Mouse (Mus musculus): Measurements from ENCODE around the gene Dock2.

The Dock2 gene

DNA sequence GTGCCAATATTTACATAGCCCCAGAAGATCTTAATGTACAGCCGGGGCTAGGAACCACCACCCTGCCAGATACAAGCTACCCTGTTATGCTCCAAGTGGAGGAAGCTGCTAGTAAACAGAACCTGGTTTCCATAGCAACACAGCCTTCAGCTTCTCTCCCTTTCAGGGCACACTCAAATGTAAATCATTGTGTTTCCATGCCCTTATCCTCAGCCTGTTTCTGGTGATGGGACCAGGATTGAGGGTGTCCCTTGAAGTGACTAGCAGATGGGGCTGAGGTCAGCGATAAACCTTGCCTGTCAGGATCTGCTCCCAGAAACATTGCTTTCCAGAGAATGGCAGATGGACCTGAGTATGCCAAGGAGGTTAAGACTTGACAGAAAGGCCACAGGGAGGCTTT is 427.6 kb downstream of the Dock2 start:
- DNase-seq (ENCODE audit: low read depth in 1 of 2, low spot score in 2 of 2): no peak

DNA sequence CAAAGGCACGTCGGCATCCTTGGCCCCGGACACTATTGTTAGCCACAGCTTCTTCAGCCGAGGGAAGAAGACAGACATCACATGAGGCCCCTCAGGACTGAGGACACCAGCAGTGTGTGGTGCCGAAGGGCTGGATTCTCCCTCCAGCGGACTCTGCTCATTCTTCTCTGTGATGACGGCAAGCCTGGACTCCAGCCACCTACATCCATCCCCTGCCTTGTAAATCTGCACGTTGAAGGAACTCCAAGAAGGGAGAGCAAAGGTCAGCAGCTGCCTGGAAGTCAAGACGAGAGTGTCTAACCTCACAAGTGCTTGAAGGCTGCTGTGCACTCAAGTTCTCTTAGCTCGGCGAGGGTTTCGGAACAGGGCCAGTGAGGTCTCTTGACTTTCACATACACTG is 428.3 kb downstream of the Dock2 start:
- no peak for DNase-seq (ENCODE audit: low read depth in 1 of 2, low spot score in 2 of 2)

DNA sequence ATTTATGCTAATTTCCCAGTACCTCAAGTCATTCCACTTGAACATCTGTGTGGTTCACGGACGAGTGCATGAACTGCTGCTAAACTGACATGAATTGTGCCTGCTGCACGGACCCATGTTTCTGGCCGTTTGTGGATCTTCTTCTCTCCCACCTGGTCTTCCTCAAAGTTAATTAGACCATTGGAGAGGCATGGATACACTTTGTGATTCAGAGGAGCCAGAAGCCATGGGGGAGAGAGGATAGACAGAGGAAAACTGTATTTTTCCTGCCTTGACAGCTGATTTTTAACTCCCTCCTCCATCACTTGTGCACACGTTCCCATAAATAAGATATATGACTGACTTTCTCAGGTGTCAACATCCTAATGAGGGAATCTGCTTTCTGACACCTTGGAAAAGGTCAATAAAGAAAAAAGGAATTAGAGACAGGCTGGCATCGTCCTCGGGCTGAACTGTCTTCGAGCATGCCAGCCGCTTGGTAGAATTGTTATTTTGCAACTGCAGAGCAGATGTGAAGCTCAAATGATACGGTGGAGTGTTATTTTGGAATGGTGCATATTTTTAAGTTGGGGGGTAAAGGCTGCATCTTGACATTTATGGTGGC is 434.1 kb downstream of the Dock2 start:
- no peak for DNase-seq (ENCODE audit: low read depth in 1 of 2, low spot score in 2 of 2)

DNA sequence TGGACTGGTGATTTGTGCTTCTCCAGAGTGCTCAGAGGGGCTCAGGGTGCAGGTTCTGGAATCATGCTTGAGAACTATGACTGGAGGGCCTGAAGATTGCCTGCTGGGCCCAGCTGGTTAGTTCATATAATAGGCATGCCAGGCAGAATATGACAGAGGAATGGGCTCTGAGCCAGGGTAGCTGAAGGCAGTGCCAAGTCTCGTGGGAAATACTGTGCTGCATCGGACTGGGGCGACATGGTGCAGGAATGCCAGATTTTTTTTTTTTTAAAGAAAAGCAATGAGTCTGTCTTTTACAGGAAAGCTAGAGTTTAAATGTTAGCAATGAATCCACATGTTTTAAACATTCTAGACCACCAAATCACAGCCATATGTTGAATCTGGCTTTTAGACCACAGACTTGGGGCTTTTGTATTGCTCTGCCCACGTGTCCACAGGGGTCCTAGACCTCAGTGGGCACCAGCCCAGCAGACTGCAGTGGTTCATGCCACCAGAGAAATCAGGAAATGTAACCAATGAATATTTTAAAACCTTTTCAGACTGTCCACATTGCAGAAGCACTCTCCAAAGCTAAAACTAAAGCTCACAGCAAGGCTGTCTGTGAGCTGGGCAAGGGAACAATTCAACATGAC is 435.3 kb downstream of the Dock2 start:
- DNase-seq (ENCODE audit: low read depth in 1 of 2, low spot score in 2 of 2): no peak

DNA sequence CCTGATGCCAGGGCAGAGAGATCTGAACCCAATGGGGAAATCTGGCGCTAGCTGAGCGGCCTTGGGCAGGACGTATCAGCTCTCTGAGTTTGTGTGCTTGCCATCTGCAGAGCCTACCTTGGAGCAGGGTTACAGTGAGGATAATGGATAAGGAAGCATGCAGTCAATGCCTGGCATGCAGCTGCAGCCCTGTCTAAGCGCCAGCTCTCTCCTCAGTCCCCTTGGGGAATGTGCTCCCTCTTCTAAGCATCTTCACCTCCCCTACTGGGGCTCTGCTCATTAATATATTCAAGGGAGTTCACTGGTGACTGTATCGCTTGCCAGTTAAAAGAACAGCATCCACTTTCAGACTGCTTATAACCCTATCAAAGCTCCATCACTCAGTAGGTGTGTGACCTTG is 439.4 kb downstream of the Dock2 start:
- no peak for DNase-seq (ENCODE audit: low read depth in 1 of 2, low spot score in 2 of 2)

DNA sequence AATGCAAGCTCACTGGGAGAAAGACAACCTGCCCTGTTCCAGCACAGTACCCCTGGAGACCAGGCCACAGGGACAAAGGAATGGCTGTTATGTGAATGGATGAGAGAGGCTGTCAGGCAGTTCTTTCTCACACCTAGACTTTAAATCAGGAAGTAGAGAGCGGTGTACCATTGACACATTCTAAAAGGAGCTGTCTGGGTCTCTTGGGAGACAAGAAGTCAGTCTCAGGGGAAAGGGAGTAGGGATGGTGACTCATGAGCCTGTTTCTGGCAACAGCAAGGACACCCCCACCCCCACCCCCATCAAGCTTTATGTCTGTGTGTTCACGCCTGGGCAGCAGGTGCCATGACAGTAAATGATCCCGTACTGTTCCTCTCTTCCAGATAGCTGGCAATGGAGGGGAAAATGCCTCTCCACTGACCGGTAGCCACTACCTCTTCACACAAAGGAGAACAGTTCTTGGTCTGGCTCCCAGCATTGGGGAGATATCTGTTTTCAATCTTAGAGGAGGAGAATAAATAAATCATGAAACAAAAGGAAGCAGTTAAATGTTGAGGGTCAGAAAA is 439.9 kb downstream of the Dock2 start:
- no peak for DNase-seq (ENCODE audit: low read depth in 1 of 2, low spot score in 2 of 2)

DNA sequence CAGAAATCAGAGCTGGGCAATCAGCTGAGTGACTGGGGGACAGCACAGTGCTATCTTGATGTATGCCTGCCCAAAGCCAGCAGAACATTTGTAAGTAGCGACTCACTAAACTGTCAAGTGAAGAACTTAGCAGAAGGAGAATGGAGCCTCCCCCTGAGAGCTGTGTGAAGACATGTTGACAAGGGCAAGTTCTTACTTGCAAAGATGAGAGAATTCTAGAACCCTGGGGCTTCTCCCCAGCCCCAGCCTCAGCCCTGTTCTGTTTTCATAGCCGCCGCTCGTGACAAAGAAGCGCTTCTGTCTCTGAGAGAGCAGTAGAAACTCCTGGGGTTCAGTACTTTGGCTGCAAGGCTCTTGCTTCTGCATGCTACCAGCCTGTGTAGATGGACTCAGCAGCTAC is 444.0 kb downstream of the Dock2 start:
- DNase-seq (ENCODE audit: low read depth in 1 of 2, low spot score in 2 of 2): no peak

DNA sequence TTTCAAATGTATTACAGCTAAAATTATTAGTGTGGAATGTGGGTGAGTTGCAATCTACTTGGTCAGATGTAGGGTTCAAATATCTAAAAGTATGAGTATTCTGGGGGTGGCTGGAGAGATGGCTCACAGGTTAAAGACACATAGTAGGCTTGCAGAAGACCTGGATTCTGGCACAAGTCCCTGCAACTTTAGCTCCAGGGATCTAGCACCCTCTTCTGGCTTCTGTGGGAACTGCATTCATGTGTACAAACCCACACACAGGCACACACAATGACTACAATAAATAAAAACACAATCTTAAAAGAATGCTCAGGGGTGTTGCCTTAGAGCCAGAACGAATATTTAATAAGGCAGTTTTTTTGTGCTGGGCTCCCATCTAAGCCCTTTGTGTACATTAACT is 445.8 kb downstream of the Dock2 start:
- no peak for DNase-seq (ENCODE audit: low read depth in 1 of 2, low spot score in 2 of 2)

DNA sequence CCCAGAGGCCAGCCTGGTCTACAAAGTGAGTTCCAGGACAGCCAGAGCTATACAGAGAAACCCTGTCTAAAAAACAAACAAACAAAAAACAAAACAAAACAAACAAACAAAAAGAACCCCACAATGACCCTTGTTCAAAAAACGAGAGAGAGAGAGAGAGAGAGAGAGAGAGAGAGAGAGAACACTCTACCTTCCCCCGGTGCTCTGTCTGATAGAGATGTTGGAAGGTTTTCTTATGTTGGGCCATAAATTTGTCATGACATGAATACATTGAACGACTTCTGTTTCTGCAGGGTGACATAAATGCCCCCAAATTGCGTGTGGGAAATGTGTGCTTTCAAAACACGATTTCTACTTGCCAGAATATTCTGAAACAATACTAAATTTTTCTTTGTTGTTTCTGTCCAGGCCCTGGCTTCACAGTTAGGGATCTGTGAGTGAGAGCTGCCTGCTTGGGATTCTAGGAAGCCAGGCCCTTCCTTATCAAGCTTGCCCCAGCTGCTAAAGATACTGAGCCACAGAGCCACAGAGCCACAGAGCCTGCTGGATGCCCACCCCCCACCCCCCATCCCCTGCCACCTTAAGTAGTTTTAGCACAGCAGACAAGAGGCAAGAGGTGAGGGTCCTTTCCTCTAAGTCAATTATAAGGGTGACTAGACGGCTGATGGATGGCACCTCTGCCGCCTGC is 451.2 kb downstream of the Dock2 start:
- DNase-seq (ENCODE audit: low read depth in 1 of 2, low spot score in 2 of 2): no peak

DNA sequence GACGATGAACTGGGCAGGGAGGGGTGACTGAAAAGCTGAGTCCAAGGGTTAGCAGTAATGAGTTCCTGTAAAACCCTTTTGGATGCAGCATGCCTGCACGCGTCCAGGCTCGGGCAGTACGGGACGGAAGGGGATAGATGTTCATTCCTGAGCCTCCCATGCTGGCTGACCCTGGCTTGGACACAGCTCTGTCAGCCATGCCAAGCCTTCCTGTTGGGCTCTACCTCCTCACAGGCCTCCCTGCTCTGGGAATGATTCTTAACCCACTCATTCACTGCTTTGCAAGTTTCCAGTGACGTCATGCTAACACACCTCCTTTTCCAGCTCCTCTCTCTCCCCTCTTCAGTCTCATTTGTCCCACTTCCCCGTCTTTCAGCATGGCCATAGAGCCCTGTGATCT is 460.0 kb downstream of the Dock2 start:
- DNase-seq (ENCODE audit: low read depth in 1 of 2, low spot score in 2 of 2): no peak

DNA sequence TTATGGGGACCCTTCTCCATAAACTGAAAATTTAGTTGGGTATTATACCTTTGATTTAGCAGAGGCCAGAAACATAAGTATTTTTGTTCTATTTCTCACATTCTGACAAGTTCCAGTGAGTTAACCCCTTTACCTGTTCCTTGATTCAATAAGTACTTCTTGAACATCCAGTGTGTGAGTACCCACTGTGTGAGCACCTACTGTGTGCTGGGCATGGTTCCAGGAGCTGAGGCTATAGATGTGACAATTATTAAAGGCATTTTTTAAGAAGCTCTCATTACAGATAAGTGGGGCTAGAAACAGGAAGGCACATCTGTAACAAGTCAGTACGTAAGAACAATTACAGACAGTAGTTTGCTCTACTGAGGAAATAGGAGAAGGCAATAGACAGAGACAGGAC is 464.4 kb downstream of the Dock2 start:
- no peak for DNase-seq (ENCODE audit: low read depth in 1 of 2, low spot score in 2 of 2)

DNA sequence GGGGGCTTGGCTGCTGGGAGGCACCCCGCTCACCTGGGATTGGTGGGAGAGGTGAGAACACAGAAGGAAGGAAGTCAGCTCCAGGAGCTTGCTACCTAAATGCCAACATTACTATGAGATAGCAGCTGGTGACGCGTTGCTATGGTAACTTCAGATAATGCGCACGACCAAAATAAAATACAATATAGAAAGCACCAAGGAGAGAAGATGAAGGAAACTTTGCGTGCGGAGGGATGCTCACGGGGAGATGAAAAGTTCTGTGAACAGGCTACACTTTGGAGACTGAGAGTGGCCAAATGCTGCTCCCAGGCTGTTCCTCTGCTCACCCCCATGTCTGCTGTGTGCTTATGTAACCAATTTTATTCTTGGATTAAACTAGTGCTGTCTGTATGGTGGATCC is 466.7 kb downstream of the Dock2 start:
- DNase-seq (ENCODE audit: low read depth in 1 of 2, low spot score in 2 of 2): no peak

DNA sequence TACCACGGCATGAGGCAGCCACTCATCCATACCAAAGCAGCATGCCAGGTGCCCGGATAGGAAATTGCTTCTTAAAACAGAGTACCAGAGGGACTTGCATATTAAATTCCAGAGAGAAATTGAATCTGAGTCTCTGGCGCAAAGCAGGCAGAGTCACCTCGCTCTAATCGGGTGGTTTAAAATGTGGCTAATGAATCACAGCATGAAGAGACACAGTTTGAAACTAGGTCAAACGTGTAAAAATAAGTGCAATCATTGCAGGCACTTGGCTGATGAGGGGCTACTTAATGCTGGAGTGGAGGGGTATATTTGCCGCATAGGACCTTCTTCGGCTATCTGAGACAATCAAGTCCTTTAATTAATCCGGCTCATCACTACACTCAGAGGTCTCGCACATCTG is 467.5 kb downstream of the Dock2 start:
- DNase-seq (ENCODE audit: low read depth in 1 of 2, low spot score in 2 of 2): no peak

DNA sequence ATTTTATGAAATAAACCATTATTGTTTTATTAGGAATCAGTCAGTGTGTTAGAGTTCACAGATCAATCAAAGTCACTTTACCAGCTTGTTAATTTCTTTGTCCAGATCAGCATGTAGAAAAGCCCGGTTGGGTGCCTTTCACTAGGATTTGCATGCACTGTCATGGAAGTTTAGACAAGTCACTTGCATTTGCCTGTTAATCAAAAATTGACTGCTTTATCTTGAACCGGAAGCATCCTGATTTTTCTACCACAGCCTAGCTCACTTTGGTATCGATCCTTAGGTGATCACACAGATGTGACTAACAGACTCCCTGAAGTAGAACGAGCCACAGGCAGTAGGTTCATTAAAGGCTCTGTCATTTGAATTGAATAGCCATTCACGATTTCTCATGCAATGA is 468.3 kb downstream of the Dock2 start:
- DNase-seq (ENCODE audit: low read depth in 1 of 2, low spot score in 2 of 2): no peak

DNA sequence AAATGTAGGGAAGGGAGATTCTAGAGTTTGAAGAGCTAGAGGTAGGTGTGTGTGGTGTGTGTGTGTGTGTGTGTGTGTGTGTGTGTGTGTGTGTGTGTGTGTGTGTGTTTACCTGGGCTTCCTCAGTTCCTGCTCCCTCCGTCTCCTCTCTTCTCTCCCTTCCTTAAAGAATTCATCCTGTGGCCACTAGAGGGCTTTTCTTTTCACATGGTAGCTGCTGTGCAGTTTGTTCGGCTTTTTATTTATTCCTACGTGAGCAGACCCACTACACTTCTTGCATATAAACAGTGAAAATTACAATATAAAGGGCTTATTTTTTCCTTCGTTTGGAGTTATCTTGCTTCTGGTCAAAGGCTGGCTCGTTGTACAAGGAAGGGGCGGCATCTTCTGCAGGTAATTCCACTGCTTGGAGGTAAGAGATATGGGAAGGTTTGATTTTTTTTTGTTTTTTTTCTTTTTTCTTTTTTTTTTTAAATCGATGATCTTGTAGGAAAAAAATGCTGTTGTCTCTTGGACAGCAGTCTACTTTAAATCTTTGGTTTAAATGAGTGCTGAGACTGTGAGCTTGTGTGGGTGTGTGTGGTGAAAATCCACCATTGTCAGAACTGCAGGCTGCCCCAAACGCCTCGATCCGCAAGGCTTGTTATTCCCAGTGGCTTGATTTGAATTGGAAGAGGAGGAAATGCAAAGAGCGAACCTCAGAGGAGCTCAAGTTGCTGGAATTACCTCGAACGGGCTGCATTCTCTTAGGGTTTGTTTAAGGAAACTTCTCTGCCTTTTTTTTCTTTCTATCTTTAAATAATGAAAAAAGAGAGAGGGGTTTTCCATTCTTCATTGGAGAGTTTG is 468.9 kb downstream of the Dock2 start, which contains the start of gene Fam196b:
TSS of gene Fam196b (plus strand) at position 289 of the 846 bp plus-strand sequence.
- DNase-seq (ENCODE audit: low read depth in 1 of 2, low spot score in 2 of 2): no peak

DNA sequence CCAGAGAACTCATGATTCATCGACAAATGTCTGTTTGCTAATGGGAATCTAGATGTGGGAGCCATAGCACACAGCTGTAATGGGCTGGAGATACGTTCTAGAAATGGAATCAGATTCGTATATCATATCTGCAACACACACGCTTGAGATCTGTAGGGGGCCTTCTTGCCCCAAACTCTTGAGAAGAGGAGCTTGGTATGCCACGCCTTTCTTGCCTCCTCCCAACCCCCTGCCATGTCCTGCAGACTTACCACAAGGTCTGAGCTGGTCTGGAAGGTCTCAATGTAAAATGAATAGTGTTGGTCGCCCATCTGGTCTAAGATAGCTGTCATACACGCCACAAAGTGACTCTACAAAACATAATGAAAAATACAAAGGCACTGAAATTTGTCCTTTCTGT is 471.5 kb downstream of the Dock2 start:
- no peak for DNase-seq (ENCODE audit: low read depth in 1 of 2, low spot score in 2 of 2)

DNA sequence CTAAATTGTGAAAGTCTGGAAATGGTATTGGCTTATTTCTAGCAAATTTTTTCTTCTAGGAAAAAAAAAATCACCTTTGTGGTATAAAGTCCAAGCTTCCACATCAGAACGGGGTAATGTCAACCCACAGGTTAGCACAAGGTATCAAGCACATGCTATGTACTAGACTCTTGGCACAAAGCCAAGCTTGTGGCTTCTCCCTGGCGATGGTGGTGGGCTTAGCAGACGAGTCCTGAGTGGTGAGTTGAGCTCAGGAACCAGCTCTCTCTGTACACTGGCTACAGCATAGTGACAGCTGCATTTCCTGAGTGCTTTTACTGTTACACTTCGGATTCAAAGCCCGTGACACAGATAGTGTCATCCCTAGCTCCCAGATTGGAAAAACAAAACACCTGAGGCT is 472.0 kb downstream of the Dock2 start:
- DNase-seq (ENCODE audit: low read depth in 1 of 2, low spot score in 2 of 2): no peak

DNA sequence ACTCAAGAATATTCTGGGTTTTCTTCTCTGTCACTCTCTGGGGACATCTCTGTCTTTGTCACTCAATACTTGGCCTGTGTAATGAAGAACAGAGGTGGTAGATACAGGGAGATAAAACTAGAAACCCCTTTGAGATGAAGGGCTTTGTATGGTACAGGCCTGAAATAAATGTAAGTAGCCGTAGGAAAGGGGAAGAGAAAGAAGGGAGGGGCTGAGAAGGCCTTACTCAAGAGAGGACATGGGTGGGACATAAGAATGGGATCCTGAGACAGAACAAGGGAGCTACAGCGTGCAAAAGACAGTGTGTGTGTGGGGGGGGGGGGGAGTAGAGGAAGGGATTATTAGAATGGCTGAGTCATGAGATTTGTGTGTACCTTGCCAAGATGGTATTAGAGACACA is 474.3 kb downstream of the Dock2 start:
- no peak for DNase-seq (ENCODE audit: low read depth in 1 of 2, low spot score in 2 of 2)

DNA sequence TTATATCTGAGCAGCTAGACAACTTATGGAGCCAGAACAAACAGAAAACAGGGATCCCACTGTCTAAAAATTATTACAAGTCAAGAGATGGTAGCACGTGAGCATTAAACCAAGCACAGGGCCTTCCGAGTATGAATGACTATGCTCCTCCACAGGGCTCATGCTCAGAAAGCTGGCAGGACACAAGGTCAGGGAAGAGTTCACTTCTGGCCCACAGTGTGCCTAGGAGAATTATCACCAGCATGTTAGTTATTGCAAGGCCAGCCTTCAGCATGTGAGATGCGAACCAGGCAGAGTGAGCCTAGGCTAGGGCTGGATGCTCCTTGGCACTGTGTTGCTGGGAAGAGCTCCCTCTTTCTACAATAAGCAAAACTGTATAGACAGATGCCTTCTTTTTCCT is 475.0 kb downstream of the Dock2 start:
- DNase-seq (ENCODE audit: low read depth in 1 of 2, low spot score in 2 of 2): no peak

DNA sequence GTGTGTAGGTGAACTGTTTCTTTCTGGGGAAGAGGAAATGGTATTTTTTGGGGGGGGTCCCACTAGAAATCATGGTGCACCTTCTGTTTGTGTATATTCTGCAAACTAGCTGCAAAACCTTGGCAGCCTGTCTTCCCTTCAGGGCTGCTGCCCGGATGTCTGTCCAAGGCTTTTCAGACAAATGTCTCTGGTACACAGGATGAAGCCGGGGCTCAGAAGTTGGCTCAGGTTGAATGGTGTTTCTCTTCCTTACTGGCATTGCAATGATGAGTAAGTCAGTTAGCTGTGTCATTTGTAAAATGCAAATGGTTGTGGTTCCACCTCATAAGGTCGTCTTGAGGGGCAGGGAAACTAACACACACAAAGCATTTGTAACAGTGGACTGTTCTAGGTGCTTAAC is 477.5 kb downstream of the Dock2 start:
- no peak for DNase-seq (ENCODE audit: low read depth in 1 of 2, low spot score in 2 of 2)

DNA sequence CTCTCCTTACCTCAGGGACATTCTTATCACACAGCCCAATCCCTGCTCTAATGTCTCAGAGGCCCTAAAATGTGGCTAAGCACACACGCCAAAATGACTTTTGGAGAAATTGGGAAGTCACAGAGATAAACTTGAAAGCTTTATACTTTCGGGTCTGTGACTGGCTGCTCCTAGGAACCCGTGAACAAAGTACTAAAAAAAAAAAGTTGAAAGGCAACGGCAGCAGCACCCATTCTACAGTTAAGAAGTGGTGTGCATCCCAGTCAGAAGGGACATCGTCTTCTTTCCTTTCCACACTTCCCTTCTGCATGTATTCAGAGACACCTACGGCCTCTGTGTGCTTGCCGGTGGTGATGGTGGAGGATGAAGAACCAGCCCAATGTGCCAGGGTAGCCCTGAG is 483.6 kb downstream of the Dock2 start:
- DNase-seq (ENCODE audit: low read depth in 1 of 2, low spot score in 2 of 2): no peak

DNA sequence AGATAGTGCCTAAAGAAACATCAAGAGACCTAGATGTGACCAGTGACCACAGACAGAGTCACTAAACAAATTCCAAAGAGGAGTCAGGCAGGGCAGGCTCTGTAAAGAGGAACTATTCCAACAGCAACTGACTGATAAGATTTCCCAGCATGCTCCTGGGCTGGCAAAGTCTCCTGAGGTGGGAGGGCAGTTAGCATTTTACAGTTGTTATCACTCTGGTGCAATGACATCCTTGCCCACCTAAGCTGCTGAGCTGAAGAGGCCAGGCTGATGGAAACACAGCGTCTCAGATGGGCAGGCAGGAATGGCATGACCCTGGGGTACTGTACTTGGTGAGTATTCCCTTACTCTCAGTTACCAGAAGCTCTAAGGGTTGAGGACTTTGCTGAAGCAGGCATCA is 484.1 kb downstream of the Dock2 start:
- no peak for DNase-seq (ENCODE audit: low read depth in 1 of 2, low spot score in 2 of 2)
